Mouse (Mus musculus): ENCODE measurements around the gene Itsn2. TPM values are rescaled to one million over a fixed set of nuclear protein-coding genes. Genes with fewer than 3 reads are reported as not detected.

Itsn2 gene
- polyA plus RNA-seq, 1 experiment from 2014 or later: 24.9 TPM

GRCm38 (mm10) chr12:4709926-4710325, 117.5 kb downstream of the Itsn2 start:
- peaks cover 7% of the 10 kb centered on the region for H3K36me3 ChIP-seq (ENCODE audit: control insufficient read depth, insufficient read depth)

GRCm38 (mm10) chr12:4713361-4713760, 120.9 kb downstream of the Itsn2 start:
- no peak overlapping the region for H3K4me3 ChIP-seq (replicated peaks; ENCODE audit: low read length)
- H3K4me2 ChIP-seq (ENCODE audit: low read length): no peak overlapping the region
- no peaks in the 10 kb centered on the region for H3K4me1 ChIP-seq (replicated peaks; ENCODE audit: control insufficient read depth, insufficient read depth, low read length)
- H3K27ac ChIP-seq (ENCODE audit: low read length): no peak overlapping the region
- H3K36me3 ChIP-seq (ENCODE audit: control insufficient read depth, insufficient read depth): no peaks in the 10 kb centered on the region
- no peaks in the 10 kb centered on the region for H3K27me3 ChIP-seq (replicated peaks; ENCODE audit: control insufficient read depth, insufficient read depth, low read length)
- no peak overlapping the region for H3K9ac ChIP-seq (replicated peaks; ENCODE audit: low read depth, low read length)
- ATAC-seq: no peak
- WGBS: 92% methylated on average over 4 of the region's 4 CpGs
- H3K9me3 ChIP-seq (ENCODE audit: control insufficient read depth, low read length): no peaks in the 10 kb centered on the region

More at GRCm38 (mm10) chr12:4709926-4710325, 117.5 kb downstream of the Itsn2 start:
- WGBS: 88% methylated on average over 7 of the region's 7 CpGs
- Histone ChIP-seq H3K9me3 (ENCODE audit: control insufficient read depth, low read length) (no peaks in the 10 kb centered on the region), H3K27me3 (replicated peaks; ENCODE audit: control insufficient read depth, insufficient read depth, low read length) (no peaks in the 10 kb centered on the region), H3K4me3 (replicated peaks; ENCODE audit: low read length) (no peak overlapping the region), H3K9ac (replicated peaks; ENCODE audit: low read depth, low read length) (no peak overlapping the region), H3K27ac (ENCODE audit: low read length) (no peak overlapping the region), H3K4me1 (replicated peaks; ENCODE audit: control insufficient read depth, insufficient read depth, low read length) (no peaks in the 10 kb centered on the region), H3K4me2 (ENCODE audit: low read length) (no peak overlapping the region)
- no peak for ATAC-seq

- no peak for ATAC-seq
- 87% methylated on average over 10 of the region's 10 CpGs for WGBS
- Histone ChIP-seq H3K27ac (ENCODE audit: low read length) (no peak overlapping the region), H3K4me2 (ENCODE audit: low read length) (no peak overlapping the region), H3K27me3 (replicated peaks; ENCODE audit: control insufficient read depth, insufficient read depth, low read length) (no peaks in the 10 kb centered on the region), H3K36me3 (ENCODE audit: control insufficient read depth, insufficient read depth) (no peaks in the 10 kb centered on the region), H3K9me3 (ENCODE audit: control insufficient read depth, low read length) (no peaks in the 10 kb centered on the region), H3K4me3 (replicated peaks; ENCODE audit: low read length) (no peak overlapping the region), H3K4me1 (replicated peaks; ENCODE audit: control insufficient read depth, insufficient read depth, low read length) (no peaks in the 10 kb centered on the region), H3K9ac (replicated peaks; ENCODE audit: low read depth, low read length) (no peak overlapping the region)
Measured at GRCm38 (mm10) chr12:4715606-4716005, 123.2 kb downstream of the Itsn2 start.

GRCm38 (mm10) chr12:4717417-4717816, 125.0 kb downstream of the Itsn2 start:
- H3K27ac ChIP-seq (ENCODE audit: low read length): no peak overlapping the region
- H3K9me3 ChIP-seq (ENCODE audit: control insufficient read depth, low read length): no peaks in the 10 kb centered on the region
- ATAC-seq: peak; percentile 63; the same call in 1 of the 2 replicates
- H3K4me2 ChIP-seq (ENCODE audit: low read length): no peak overlapping the region
- no peaks in the 10 kb centered on the region for H3K4me1 ChIP-seq (replicated peaks; ENCODE audit: control insufficient read depth, insufficient read depth, low read length)
- 6% methylated on average over 7 of the region's 7 CpGs for WGBS
- H3K27me3 ChIP-seq (replicated peaks; ENCODE audit: control insufficient read depth, insufficient read depth, low read length): no peaks in the 10 kb centered on the region
- no peaks in the 10 kb centered on the region for H3K36me3 ChIP-seq (ENCODE audit: control insufficient read depth, insufficient read depth)
- no peak overlapping the region for H3K9ac ChIP-seq (replicated peaks; ENCODE audit: low read depth, low read length)
- H3K4me3 ChIP-seq (replicated peaks; ENCODE audit: low read length): no peak overlapping the region

- Histone ChIP-seq H3K9me3 (ENCODE audit: control insufficient read depth, low read length) (no peaks in the 10 kb centered on the region), H3K27ac (ENCODE audit: low read length) (no peak overlapping the region), H3K36me3 (ENCODE audit: control insufficient read depth, insufficient read depth) (no peaks in the 10 kb centered on the region), H3K4me2 (ENCODE audit: low read length) (no peak overlapping the region), H3K9ac (replicated peaks; ENCODE audit: low read depth, low read length) (no peak overlapping the region), H3K4me3 (replicated peaks; ENCODE audit: low read length) (no peak overlapping the region), H3K4me1 (replicated peaks; ENCODE audit: control insufficient read depth, insufficient read depth, low read length) (no peaks in the 10 kb centered on the region), H3K27me3 (replicated peaks; ENCODE audit: control insufficient read depth, insufficient read depth, low read length) (no peaks in the 10 kb centered on the region)
- no peak for ATAC-seq
- WGBS: 92% methylated on average over 13 of the region's 13 CpGs
Measured at GRCm38 (mm10) chr12:4719066-4719761, 126.8 kb downstream of the Itsn2 start.

GRCm38 (mm10) chr12:4719762-4720754, 127.6 kb downstream of the Itsn2 start:
- WGBS: 83% methylated on average over 17 of the region's 17 CpGs

GRCm38 (mm10) chr12:4729165-4729564, 136.7 kb downstream of the Itsn2 start:
- 95% methylated on average over 3 of the region's 3 CpGs for WGBS
- no peak overlapping the region for H3K4me3 ChIP-seq (replicated peaks; ENCODE audit: low read length)
- no peaks in the 10 kb centered on the region for H3K9me3 ChIP-seq (ENCODE audit: control insufficient read depth, low read length)

More at GRCm38 (mm10) chr12:4719762-4720754, 127.6 kb downstream of the Itsn2 start:
- Histone ChIP-seq H3K4me2 (ENCODE audit: low read length) (no peak overlapping the region), H3K9ac (replicated peaks; ENCODE audit: low read depth, low read length) (no peak overlapping the region), H3K36me3 (ENCODE audit: control insufficient read depth, insufficient read depth) (no peaks in the 10 kb centered on the region), H3K4me1 (replicated peaks; ENCODE audit: control insufficient read depth, insufficient read depth, low read length) (no peaks in the 10 kb centered on the region), H3K4me3 (replicated peaks; ENCODE audit: low read length) (no peak overlapping the region), H3K27ac (ENCODE audit: low read length) (no peak overlapping the region), H3K9me3 (ENCODE audit: control insufficient read depth, low read length) (no peaks in the 10 kb centered on the region), H3K27me3 (replicated peaks; ENCODE audit: control insufficient read depth, insufficient read depth, low read length) (no peaks in the 10 kb centered on the region)
- ATAC-seq: no peak

GRCm38 (mm10) chr12:4731629-4732028, 139.2 kb downstream of the Itsn2 start:
- Histone ChIP-seq H3K9me3 (ENCODE audit: control insufficient read depth, low read length) (no peaks in the 10 kb centered on the region), H3K4me3 (replicated peaks; ENCODE audit: low read length) (no peak overlapping the region), H3K4me2 (ENCODE audit: low read length) (no peak overlapping the region), H3K4me1 (replicated peaks; ENCODE audit: control insufficient read depth, insufficient read depth, low read length) (no peaks in the 10 kb centered on the region), H3K27me3 (replicated peaks; ENCODE audit: control insufficient read depth, insufficient read depth, low read length) (no peaks in the 10 kb centered on the region), H3K27ac (ENCODE audit: low read length) (no peak overlapping the region), H3K36me3 (ENCODE audit: control insufficient read depth, insufficient read depth) (no peaks in the 10 kb centered on the region), H3K9ac (replicated peaks; ENCODE audit: low read depth, low read length) (no peak overlapping the region)
- ATAC-seq: no peak
- 86% methylated on average over 4 of the region's 4 CpGs for WGBS

More at GRCm38 (mm10) chr12:4729165-4729564, 136.7 kb downstream of the Itsn2 start:
- no peaks in the 10 kb centered on the region for H3K4me1 ChIP-seq (replicated peaks; ENCODE audit: control insufficient read depth, insufficient read depth, low read length)
- no peak overlapping the region for H3K4me2 ChIP-seq (ENCODE audit: low read length)
- H3K27ac ChIP-seq (ENCODE audit: low read length): no peak overlapping the region
- ATAC-seq: no peak
- no peaks in the 10 kb centered on the region for H3K36me3 ChIP-seq (ENCODE audit: control insufficient read depth, insufficient read depth)
- H3K27me3 ChIP-seq (replicated peaks; ENCODE audit: control insufficient read depth, insufficient read depth, low read length): no peaks in the 10 kb centered on the region
- H3K9ac ChIP-seq (replicated peaks; ENCODE audit: low read depth, low read length): no peak overlapping the region

GRCm38 (mm10) chr12:4732332-4732731, 139.9 kb downstream of the Itsn2 start:
- 66% methylated on average over 4 of the region's 4 CpGs for WGBS
- H3K4me2 ChIP-seq (ENCODE audit: low read length): no peak overlapping the region
- H3K4me1 ChIP-seq (replicated peaks; ENCODE audit: control insufficient read depth, insufficient read depth, low read length): no peaks in the 10 kb centered on the region
- no peaks in the 10 kb centered on the region for H3K27me3 ChIP-seq (replicated peaks; ENCODE audit: control insufficient read depth, insufficient read depth, low read length)
- no peaks in the 10 kb centered on the region for H3K9me3 ChIP-seq (ENCODE audit: control insufficient read depth, low read length)
- no peak overlapping the region for H3K9ac ChIP-seq (replicated peaks; ENCODE audit: low read depth, low read length)
- H3K4me3 ChIP-seq (replicated peaks; ENCODE audit: low read length): no peak overlapping the region
- H3K27ac ChIP-seq (ENCODE audit: low read length): no peak overlapping the region
- no peak for ATAC-seq
- H3K36me3 ChIP-seq (ENCODE audit: control insufficient read depth, insufficient read depth): no peaks in the 10 kb centered on the region
